Mouse (Mus musculus) bone marrow, adult 2 months (tissue): ENCODE results near the gene Zgrf1.

Experiments
- CTCF ChIP-seq: fragments of 200-500 bp; IDR thresholded peaks from 2 replicates; pipeline ENCODE4 v1.5.1; 2011; ENCODE audit warnings: low read length, control low read depth; ENCODE audit not compliant: control insufficient read depth, insufficient read depth
- POLR2A ChIP-seq: fragments of 200-500 bp; IDR thresholded peaks from 2 replicates; pipeline ENCODE4 v1.6.1; 2011; ENCODE audit warnings: low read depth, mild to moderate bottlenecking, control low read depth, low read length, borderline replicate concordance; ENCODE audit not compliant: control insufficient read depth

DNA sequence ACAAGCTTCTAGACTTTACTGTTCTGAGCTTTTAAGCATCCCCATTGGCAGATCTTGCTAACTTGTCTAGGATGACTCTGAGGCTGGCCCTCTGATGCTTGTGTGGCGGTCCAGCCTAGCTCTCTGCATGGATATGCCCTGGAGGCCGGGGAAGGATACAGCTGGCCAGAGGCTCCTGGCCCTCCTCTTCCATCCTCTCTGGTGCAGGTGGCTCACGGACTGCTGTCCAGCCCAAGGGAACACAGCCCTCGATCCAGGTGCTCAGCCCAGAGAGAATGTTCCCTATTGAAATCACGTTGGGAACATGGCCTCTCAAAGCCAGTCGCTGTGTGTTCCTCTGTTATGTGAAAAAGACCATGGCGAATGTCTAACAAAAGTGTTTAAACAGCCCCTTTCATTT, 107.4 kb downstream of the Zgrf1 start:
- no peak for TF ChIP-seq CTCF
- no peak for TF ChIP-seq POLR2A
